Mouse (Mus musculus): ENCODE measurements around the gene Pdxdc1.

DNA sequence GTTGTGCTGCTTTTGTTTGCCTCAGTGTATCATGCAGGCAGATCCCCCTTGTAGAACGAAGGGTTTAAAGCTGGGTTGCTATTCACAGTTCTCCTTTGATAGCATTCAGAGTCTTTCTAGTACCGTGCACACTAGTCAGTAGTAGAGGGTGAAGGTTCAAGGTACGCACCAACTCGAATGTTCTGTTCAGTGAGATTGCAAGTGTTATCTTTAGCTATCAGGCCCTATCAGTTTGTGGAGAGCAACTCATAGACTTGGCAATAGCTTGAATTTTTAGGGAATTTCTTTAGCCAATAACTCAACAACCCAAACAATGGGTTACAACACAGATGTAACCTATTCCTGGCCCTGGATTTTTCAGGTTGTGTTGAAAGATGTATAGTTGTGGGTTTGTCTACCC is 101.7 kb downstream of the Pdxdc1 start:
- TF ChIP-seq POLR2AphosphoS2 (IDR thresholded peaks at IDR 0.05; ENCODE audit: low read length), result no peak
- TF ChIP-seq KAT2A (conservative IDR thresholded peaks at IDR 0.05; ENCODE audit: low read depth, low read length), result no peak
- no peak for TF ChIP-seq MYB (IDR thresholded peaks at IDR 0.05; ENCODE audit: low read depth, low read length)
- TF ChIP-seq USF2 (IDR thresholded peaks at IDR 0.05; ENCODE audit: borderline replicate concordance in 1 of 2, insufficient read depth in 1 of 2, low read depth in 1 of 2, low read length in 2 of 2), result no peak
- TF ChIP-seq POLR2A (IDR thresholded peaks at IDR 0.05; ENCODE audit: control insufficient read depth in 1 of 2, insufficient read depth in 1 of 2, low read depth in 1 of 2, low read length in 2 of 2, poor library complexity in 1 of 2), result no peak
- TF ChIP-seq USF1 (IDR thresholded peaks at IDR 0.05; ENCODE audit: low read depth, low read length), result no peak
- no peak for TF ChIP-seq TCF12 (IDR thresholded peaks at IDR 0.05; ENCODE audit: low read depth, low read length)
- no peak for TF ChIP-seq UBTF (IDR thresholded peaks at IDR 0.05; ENCODE audit: borderline replicate concordance, insufficient read depth, low read depth, low read length)
- TF ChIP-seq JUND (IDR thresholded peaks at IDR 0.05; ENCODE audit: low read depth, low read length), result no peak

Measured in MEL (cell line).